Mouse (Mus musculus): ENCODE measurements around the gene Il6st. TPM values are rescaled to one million over a fixed set of nuclear protein-coding genes. Genes with fewer than 3 reads are reported as not detected.
"Not testable (repeated sequence)": the region's sequence is repeated elsewhere in the genome, so short reads cannot be mapped to it uniquely, and the experiment has no call there.

The Il6st gene
- polyA plus RNA-seq, 1 experiment from 2014 or later = 24.0 TPM

GRCm38 (mm10) chr13:112424212-112424611 lies 39.7 kb upstream of the Il6st start:
- Histone ChIP-seq H3K36me3 (ENCODE audit: insufficient read depth, low read length) (no peaks in the 10 kb centered on the region), H3K9ac (ENCODE audit: low read depth, low read length) (no peak overlapping the region), H3K27ac (no peak overlapping the region), H3K27me3 (ENCODE audit: insufficient read depth, low read length) (no peaks in the 10 kb centered on the region), H3K4me1 (replicated peaks; ENCODE audit: insufficient read depth, low read length) (no peaks in the 10 kb centered on the region), H3K4me3 (replicated peaks; ENCODE audit: low read depth, low read length) (no peak overlapping the region), H3K4me2 (ENCODE audit: low read length) (no peak overlapping the region), H3K9me3 (replicated peaks; ENCODE audit: low read length) (no peaks in the 10 kb centered on the region)
- ATAC-seq (replicated peaks; ENCODE audit: low FRiP score, low read depth) (no peak), DNase-seq (ENCODE audit: low spot score) (no peak)
- TF ChIP-seq CTCF (IDR thresholded peaks at IDR 0.05; ENCODE audit: low read depth) = no peak
- 89% methylated on average over 2 of the region's 2 CpGs for WGBS

- no peak overlapping the region for H3K4me3 ChIP-seq (replicated peaks; ENCODE audit: low read depth, low read length)
- H3K27ac ChIP-seq = no peak overlapping the region
- no peaks in the 10 kb centered on the region for H3K27me3 ChIP-seq (ENCODE audit: insufficient read depth, low read length)
- no peaks in the 10 kb centered on the region for H3K9me3 ChIP-seq (replicated peaks; ENCODE audit: low read length)
- no peaks in the 10 kb centered on the region for H3K36me3 ChIP-seq (ENCODE audit: insufficient read depth, low read length)
- no peak for TF ChIP-seq CTCF (IDR thresholded peaks at IDR 0.05; ENCODE audit: low read depth)
- 83% methylated on average over 7 of the region's 7 CpGs for WGBS
- no peak for DNase-seq (ENCODE audit: low spot score)
- no peak for ATAC-seq (replicated peaks; ENCODE audit: low FRiP score, low read depth)
- H3K4me2 ChIP-seq (ENCODE audit: low read length) = no peak overlapping the region
- no peaks in the 10 kb centered on the region for H3K4me1 ChIP-seq (replicated peaks; ENCODE audit: insufficient read depth, low read length)
- no peak overlapping the region for H3K9ac ChIP-seq (ENCODE audit: low read depth, low read length)
Observed at GRCm38 (mm10) chr13:112424635-112425034, 39.2 kb upstream of the Il6st start.

GRCm38 (mm10) chr13:112425181-112425654 lies 38.7 kb upstream of the Il6st start:
- Histone ChIP-seq H3K27me3 (ENCODE audit: insufficient read depth, low read length) (no peaks in the 10 kb centered on the region), H3K27ac (no peak overlapping the region), H3K9me3 (replicated peaks; ENCODE audit: low read length) (no peaks in the 10 kb centered on the region), H3K4me3 (replicated peaks; ENCODE audit: low read depth, low read length) (no peak overlapping the region), H3K4me1 (replicated peaks; ENCODE audit: insufficient read depth, low read length) (no peaks in the 10 kb centered on the region), H3K4me2 (ENCODE audit: low read length) (no peak overlapping the region), H3K9ac (ENCODE audit: low read depth, low read length) (no peak overlapping the region), H3K36me3 (ENCODE audit: insufficient read depth, low read length) (no peaks in the 10 kb centered on the region)
- WGBS = 72% methylated on average over 8 of the region's 8 CpGs
- TF ChIP-seq CTCF (IDR thresholded peaks at IDR 0.05; ENCODE audit: low read depth) = no peak
- ATAC-seq (replicated peaks; ENCODE audit: low FRiP score, low read depth) (no peak), DNase-seq (ENCODE audit: low spot score) (no peak)

- DNase-seq (ENCODE audit: low spot score) (no peak), ATAC-seq (replicated peaks; ENCODE audit: low FRiP score, low read depth) (no peak)
- TF ChIP-seq CTCF (IDR thresholded peaks at IDR 0.05; ENCODE audit: low read depth) = no peak
- no peaks in the 10 kb centered on the region for H3K36me3 ChIP-seq (ENCODE audit: insufficient read depth, low read length)
- H3K4me2 ChIP-seq (ENCODE audit: low read length) = no peak overlapping the region
- no peaks in the 10 kb centered on the region for H3K4me1 ChIP-seq (replicated peaks; ENCODE audit: insufficient read depth, low read length)
- H3K9ac ChIP-seq (ENCODE audit: low read depth, low read length) = no peak overlapping the region
- WGBS = 59% methylated on average over 13 of the region's 13 CpGs
- no peaks in the 10 kb centered on the region for H3K9me3 ChIP-seq (replicated peaks; ENCODE audit: low read length)
- no peak overlapping the region for H3K27ac ChIP-seq
- no peaks in the 10 kb centered on the region for H3K27me3 ChIP-seq (ENCODE audit: insufficient read depth, low read length)
- H3K4me3 ChIP-seq (replicated peaks; ENCODE audit: low read depth, low read length) = no peak overlapping the region
Observed at GRCm38 (mm10) chr13:112426265-112427135, 37.4 kb upstream of the Il6st start.

GRCm38 (mm10) chr13:112427136-112427470 lies 36.8 kb upstream of the Il6st start:
- not testable (repeated sequence) for H3K4me3 ChIP-seq (replicated peaks; ENCODE audit: low read depth, low read length); H3K4me2 ChIP-seq (ENCODE audit: low read length); ATAC-seq (replicated peaks; ENCODE audit: low FRiP score, low read depth); H3K9ac ChIP-seq (ENCODE audit: low read depth, low read length); H3K36me3 ChIP-seq (ENCODE audit: insufficient read depth, low read length); H3K4me1 ChIP-seq (replicated peaks; ENCODE audit: insufficient read depth, low read length); DNase-seq (ENCODE audit: low spot score); H3K9me3 ChIP-seq (replicated peaks; ENCODE audit: low read length); H3K27ac ChIP-seq; H3K27me3 ChIP-seq (ENCODE audit: insufficient read depth, low read length)
- WGBS = 91% methylated on average over 4 of the region's 4 CpGs

GRCm38 (mm10) chr13:112427521-112427920 lies 36.3 kb upstream of the Il6st start:
- no peak overlapping the region for H3K27ac ChIP-seq
- TF ChIP-seq CTCF (IDR thresholded peaks at IDR 0.05; ENCODE audit: low read depth) = no peak
- H3K9ac ChIP-seq (ENCODE audit: low read depth, low read length) = no peak overlapping the region
- H3K4me1 ChIP-seq (replicated peaks; ENCODE audit: insufficient read depth, low read length) = no peaks in the 10 kb centered on the region
- no peaks in the 10 kb centered on the region for H3K36me3 ChIP-seq (ENCODE audit: insufficient read depth, low read length)
- H3K27me3 ChIP-seq (ENCODE audit: insufficient read depth, low read length) = no peaks in the 10 kb centered on the region
- no peak for DNase-seq (ENCODE audit: low spot score)
- H3K9me3 ChIP-seq (replicated peaks; ENCODE audit: low read length) = no peaks in the 10 kb centered on the region
- H3K4me2 ChIP-seq (ENCODE audit: low read length) = no peak overlapping the region
- no peak for ATAC-seq (replicated peaks; ENCODE audit: low FRiP score, low read depth)
- H3K4me3 ChIP-seq (replicated peaks; ENCODE audit: low read depth, low read length) = no peak overlapping the region
- 94% methylated on average over 15 of the region's 15 CpGs for WGBS
